Mouse (Mus musculus): ENCODE data around the gene Pip4k2a.

DNA sequence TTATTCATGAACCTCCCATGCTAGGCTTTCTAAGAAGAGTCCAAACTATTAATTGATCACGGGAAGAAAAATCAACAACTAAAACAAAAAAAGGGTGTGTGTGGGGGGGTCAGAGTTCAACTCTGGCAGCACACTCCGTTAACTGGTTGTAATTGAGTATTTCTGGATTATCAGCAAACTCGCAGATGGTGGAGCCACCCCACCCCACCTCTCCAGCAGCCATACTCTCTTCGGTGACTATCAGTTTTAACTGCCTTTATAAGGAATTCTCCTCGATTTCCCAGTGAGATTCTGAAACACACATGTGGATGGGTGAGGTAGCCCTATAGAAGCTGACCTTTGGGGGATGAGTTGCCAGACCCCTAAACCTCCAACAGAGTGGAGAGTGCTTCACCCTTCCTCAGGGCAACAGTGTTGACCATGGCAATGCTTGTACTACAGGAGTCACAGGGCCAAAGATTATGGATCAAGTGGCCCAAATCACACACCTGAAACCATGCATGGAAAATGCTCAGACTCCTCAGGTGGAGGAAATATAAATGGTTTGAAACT is 136.2 kb downstream of the Pip4k2a start:
- TF ChIP-seq POLR2A (IDR thresholded peaks at IDR 0.05; ENCODE audit: low read depth, low read length) = no peak
- no peak for TF ChIP-seq CTCF (IDR thresholded peaks at IDR 0.05; ENCODE audit: extremely low read depth, insufficient read depth, insufficient read length, insufficient replicate concordance)
